Mouse (Mus musculus): ENCODE results near the gene Gm43738.

The Gm43738 gene

DNA sequence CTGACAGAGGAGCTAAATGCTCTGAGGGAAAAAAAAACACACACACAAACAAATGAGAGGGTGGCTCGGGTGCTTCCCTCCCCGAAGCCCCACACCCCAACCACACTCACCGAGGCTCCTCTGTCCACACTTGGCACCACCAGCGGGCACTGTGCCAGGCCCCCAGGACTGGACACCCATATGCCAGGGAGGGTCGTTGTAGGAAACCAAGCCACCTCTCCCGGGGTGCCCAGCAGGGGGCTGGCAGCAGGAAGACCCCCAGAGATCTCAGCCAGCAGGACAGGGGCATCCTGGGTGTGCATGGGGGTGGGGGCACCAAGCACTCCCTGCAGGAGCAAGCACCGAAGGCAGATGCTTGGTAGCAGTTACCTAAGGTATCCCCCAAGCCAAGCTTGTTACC, at the start of gene Gm43738:
Gene Gm43738 (minus strand): TSS at position 289 of the 400 bp plus-strand sequence.
- no peak for DNase-seq (ENCODE audit: low spot score in 2 of 2)

- DNase-seq (ENCODE audit: low spot score in 2 of 2), result no peak
Measured at GRCm38 (mm10) chr3:89148567-89148966, 47.7 kb upstream of the Gm43738 start.

GRCm38 (mm10) chr3:89147979-89148311, 47.0 kb upstream of the Gm43738 start:
- DNase-seq (ENCODE audit: low spot score in 2 of 2), result no peak

GRCm38 (mm10) chr3:89147101-89147978, 46.4 kb upstream of the Gm43738 start:
- no peak for DNase-seq (ENCODE audit: low spot score in 2 of 2)

GRCm38 (mm10) chr3:89145566-89145965, 44.7 kb upstream of the Gm43738 start:
- DNase-seq (ENCODE audit: low spot score in 2 of 2), result no peak

- no peak for DNase-seq (ENCODE audit: low spot score in 2 of 2)
Measured at GRCm38 (mm10) chr3:89144821-89145220, 43.9 kb upstream of the Gm43738 start.

DNA sequence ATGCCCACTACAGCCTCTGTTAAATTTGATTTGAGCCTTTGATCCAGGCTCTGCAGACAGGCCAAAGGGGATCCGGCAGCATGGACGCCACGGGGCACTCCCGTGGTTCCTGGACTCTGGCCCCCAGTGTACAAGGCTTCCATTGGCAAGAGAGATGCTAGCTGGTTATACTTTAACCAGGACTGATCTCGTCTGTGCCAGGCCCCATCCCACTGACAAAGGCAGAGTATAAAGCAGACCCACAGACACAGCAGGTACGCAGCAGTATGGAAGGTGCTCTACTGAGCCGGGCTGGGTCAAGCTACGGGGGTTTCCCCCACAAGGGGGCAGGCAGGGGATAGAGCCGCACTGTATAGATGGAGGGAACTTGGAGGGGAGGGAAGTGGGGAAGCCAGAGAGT, 35.5 kb upstream of the Gm43738 start:
- no peak for DNase-seq (ENCODE audit: low spot score in 2 of 2)

GRCm38 (mm10) chr3:89135958-89136357, 35.1 kb upstream of the Gm43738 start, which contains the start of gene Pklr:
TSS of gene Pklr (plus strand) at chr3:89136142.
- DNase-seq (ENCODE audit: low spot score in 2 of 2), result no peak

DNA sequence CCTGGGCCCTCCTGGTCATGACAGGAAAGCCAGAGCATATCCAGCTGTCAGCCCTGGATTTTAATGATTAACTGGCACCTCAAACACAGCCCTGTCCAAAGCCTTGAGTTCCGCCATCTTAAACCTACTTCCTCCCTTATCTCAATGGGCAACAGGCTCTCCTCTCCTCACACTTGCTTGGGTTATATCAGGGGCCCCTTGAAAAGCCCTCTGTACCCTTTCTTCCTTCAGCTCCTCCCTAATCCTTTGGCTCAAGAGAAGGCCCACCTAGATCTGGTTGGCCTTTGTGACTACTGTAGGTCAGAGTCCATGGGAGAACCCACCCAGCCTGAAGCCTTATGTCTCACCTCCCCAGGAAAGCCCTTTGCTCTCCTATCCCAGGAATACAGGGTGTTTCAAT, 32.9 kb upstream of the Gm43738 start:
- DNase-seq (ENCODE audit: low spot score in 2 of 2), result no peak

- no peak for DNase-seq (ENCODE audit: low spot score in 2 of 2)
Measured at GRCm38 (mm10) chr3:89133063-89133450, 32.2 kb upstream of the Gm43738 start.

GRCm38 (mm10) chr3:89132285-89133062, 31.6 kb upstream of the Gm43738 start:
- peak in 1 of 2 experiments; percentile 27 for DNase-seq (ENCODE audit: low spot score in 2 of 2)

- DNase-seq (ENCODE audit: low spot score in 2 of 2), result peak; percentile 40 to 54
Measured at GRCm38 (mm10) chr3:89131816-89132215, 30.9 kb upstream of the Gm43738 start.

- DNase-seq (ENCODE audit: low spot score in 2 of 2), result no peak
Measured at GRCm38 (mm10) chr3:89129908-89130307, 29.0 kb upstream of the Gm43738 start.

DNA sequence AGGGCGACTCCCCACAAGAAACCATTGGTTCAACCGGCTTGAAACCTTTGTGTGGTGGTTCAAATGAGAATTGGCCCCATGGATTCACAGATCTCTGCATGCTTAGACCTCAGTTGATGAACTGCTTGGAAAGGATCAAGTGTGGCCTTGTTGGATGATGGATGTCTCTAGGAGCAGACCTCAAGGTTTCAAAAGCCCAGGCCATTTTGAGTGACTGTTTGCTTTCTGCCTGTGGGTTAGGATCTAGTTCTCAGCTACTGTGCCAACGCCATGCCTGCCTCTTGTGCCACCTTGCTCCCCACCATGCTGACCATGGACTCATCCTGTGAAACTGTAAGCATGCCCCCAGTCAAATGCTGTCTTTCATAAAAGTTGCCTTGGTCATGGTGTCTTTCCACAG, 25.1 kb upstream of the Gm43738 start:
- no peak for DNase-seq (ENCODE audit: low spot score in 2 of 2)

GRCm38 (mm10) chr3:89124241-89124640, 23.3 kb upstream of the Gm43738 start:
- DNase-seq (ENCODE audit: low spot score in 2 of 2), result no peak

GRCm38 (mm10) chr3:89123313-89123712, 22.4 kb upstream of the Gm43738 start:
- no peak for DNase-seq (ENCODE audit: low spot score in 2 of 2)

- no peak for DNase-seq (ENCODE audit: low spot score in 2 of 2)
Measured at GRCm38 (mm10) chr3:89115522-89115921, 14.6 kb upstream of the Gm43738 start.

DNA sequence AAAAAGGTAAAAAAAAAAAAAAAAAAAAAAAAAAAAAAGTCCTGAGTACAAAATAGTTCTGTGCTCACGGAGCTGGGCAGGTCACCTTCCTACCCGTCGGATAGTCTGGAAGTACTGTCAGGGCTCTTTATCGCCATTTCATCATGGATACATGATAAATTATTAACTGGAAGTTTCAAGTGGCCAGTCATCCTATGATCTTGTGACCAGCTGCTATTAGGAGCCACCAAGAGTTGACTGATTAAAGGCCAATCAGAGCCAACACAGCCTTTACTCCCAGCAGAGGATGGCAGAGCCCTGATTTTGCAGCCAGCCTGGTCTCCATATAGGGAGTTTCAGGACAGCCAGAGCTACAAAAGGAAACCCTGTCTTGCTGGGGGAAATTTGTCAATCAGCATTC, 12.2 kb upstream of the Gm43738 start:
- DNase-seq (ENCODE audit: low spot score in 2 of 2), result no peak

DNA sequence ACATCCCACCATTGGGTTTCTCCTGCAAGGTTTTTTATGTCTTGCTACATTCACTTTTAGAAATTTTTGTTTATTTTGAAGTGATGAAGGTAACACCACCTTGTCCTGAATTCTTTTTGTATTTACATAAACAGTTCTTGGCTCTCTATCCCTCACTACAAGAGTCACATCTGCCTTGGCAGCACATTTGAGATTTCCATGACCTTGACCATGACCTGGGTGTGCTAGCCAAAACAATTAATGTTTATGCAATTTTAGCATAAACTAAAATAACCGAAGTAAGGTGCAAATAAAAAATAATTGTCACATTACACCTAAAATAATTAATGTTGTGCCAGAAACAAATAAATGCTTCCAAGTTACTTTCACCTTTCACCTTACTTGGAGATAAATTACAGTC, 7.2 kb upstream of the Gm43738 start:
- DNase-seq (ENCODE audit: low spot score in 2 of 2), result no peak

- no peak for DNase-seq (ENCODE audit: low spot score in 2 of 2)
Measured at GRCm38 (mm10) chr3:89107545-89107944, 6.6 kb upstream of the Gm43738 start.

DNA sequence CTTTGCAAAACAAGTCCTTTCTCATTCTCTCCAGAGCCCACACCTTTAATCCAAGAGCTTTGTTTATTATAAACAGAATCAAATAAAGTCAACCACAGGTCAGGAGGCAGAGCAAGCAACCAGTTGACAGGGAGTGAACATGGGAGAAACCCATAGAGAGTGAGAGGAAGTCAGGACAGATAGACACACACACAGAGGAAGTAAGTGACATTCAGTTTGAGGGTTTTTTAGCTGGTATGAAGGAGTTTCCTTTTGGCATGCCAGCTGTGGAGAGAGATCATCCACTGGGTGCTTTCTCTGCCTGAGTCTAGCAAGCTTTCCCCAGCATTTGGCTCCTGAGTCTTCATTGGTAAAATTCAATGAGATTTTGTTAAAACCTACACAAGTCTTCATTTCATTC, 6.0 kb upstream of the Gm43738 start:
- no peak for DNase-seq (ENCODE audit: low spot score in 2 of 2)

GRCm38 (mm10) chr3:89103291-89103595, 2.3 kb upstream of the Gm43738 start:
- DNase-seq (ENCODE audit: low spot score in 2 of 2), result no peak
